In the genomic region with DNA sequence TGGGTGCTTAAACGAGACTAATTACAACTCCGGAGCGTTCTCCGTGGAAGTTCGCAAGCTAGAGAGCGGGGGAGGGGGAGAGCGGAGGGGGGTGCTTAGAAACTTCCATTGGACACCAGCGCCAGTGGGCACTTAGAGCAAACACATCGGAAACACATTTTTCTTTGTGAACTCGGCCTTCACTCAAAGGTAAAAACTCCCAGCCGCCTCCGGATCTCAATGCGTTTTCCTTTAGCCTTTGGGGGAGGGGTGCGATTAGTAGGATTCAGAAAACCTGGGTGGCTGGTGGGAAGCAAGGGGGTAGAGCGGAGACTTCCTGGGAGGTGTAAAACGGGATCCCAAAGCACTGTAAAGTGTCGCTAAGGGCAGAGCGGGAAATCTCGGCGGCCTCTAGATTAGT, we compare ENCODE assay signal across 8 mouse cellular contexts. TPM values are rescaled to one million over a fixed set of nuclear protein-coding genes. Genes with fewer than 3 reads are reported as not detected.
A peak's percentile ranks its signal among the peaks of the same experiment; 100 is the strongest.
DNase-seq lines count a peak whose midpoint lies in the region; ATAC-seq and TF ChIP-seq lines count a peak whose summit lies in the region.

No protein-coding gene starts in this region.

- intact Hi-C loops in left cerebral cortex, adult 2 months (cut with DNase I) = no loop called here

- H3K4me2 ChIP-seq in heart, embryonic 13.5 days = peak overlapping the region; percentile 99
- peak overlapping the region; percentile 95 for H3K4me2 ChIP-seq in neural tube, embryonic 13.5 days

- no peak for TF ChIP-seq CTCF in left cerebral cortex, adult 2 months (IDR thresholded peaks at IDR 0.05)

- WGBS in heart, embryonic 13.5 days = 1% methylated on average over 20 of the region's 20 CpGs
- WGBS in neural tube, embryonic 13.5 days = 0% methylated on average over 20 of the region's 20 CpGs

- H3K27ac ChIP-seq in heart, embryonic 13.5 days (replicated peaks) = peak overlapping the region; percentile 88; the same call in 1 of the 2 replicates
- H3K27ac ChIP-seq in neural tube, embryonic 13.5 days (replicated peaks) = no peak overlapping the region
- no peak overlapping the region for H3K27ac ChIP-seq in left cerebral cortex, adult 2 months

- DNase-seq in ES-CJ7 (ENCODE audit: low read depth, low spot score) = peak; percentile 80
- peak; percentile 46 for DNase-seq in adrenal gland, postnatal 10 days
- peak; percentile 61 to 70 for DNase-seq in kidney, postnatal 4 days
- no peak for DNase-seq in frontal cortex, adult 2 months (ENCODE audit: extremely low spot score in 1 of 2, low spot score in 1 of 2)
- DNase-seq in left cerebral cortex, adult 2 months (ENCODE audit: extremely low spot score in 1 of 2, low spot score in 2 of 2) = no peak

- H3K36me3 ChIP-seq in heart, embryonic 13.5 days = peaks cover 5% of the 10 kb centered on the region
- H3K36me3 ChIP-seq in neural tube, embryonic 13.5 days = no peaks in the 10 kb centered on the region

- H3K27me3 ChIP-seq in heart, embryonic 13.5 days (replicated peaks) = no peaks in the 10 kb centered on the region
- peaks cover 18% of the 10 kb centered on the region for H3K27me3 ChIP-seq in neural tube, embryonic 13.5 days

- peaks cover 18% of the 10 kb centered on the region for H3K4me1 ChIP-seq in heart, embryonic 13.5 days
- H3K4me1 ChIP-seq in neural tube, embryonic 13.5 days (replicated peaks) = peaks cover 46% of the 10 kb centered on the region

- no peaks in the 10 kb centered on the region for H3K9me3 ChIP-seq in heart, embryonic 13.5 days
- no peaks in the 10 kb centered on the region for H3K9me3 ChIP-seq in neural tube, embryonic 13.5 days

- peak overlapping the region; percentile 86 for H3K4me3 ChIP-seq in heart, embryonic 13.5 days
- H3K4me3 ChIP-seq in neural tube, embryonic 13.5 days = peak overlapping the region; percentile 70
- no peak overlapping the region for H3K4me3 ChIP-seq in left cerebral cortex, adult 2 months

- H3K9ac ChIP-seq in heart, embryonic 13.5 days = peak overlapping the region; percentile 95
- H3K9ac ChIP-seq in neural tube, embryonic 13.5 days = peak overlapping the region; percentile 82

- ATAC-seq in heart, embryonic 13.5 days (ENCODE audit: extremely low read depth, insufficient number of reproducible peaks, low FRiP score, low TSS enrichment) = no peak
- ATAC-seq in neural tube, embryonic 13.5 days (ENCODE audit: low read depth) = no peak
- no peak for ATAC-seq in frontal cortex, adult (ENCODE audit: low TSS enrichment)

RNA-seq across cellular contexts. Expression of a gene that starts 2.0 kb away (rescaled TPM):
- total RNA-seq in adrenal gland, postnatal 10 days (2021) = 1 to 10 TPM; 3.9 to 6.4 TPM
- polyA plus RNA-seq in heart, embryonic 13.5 days (2015; fragmentation: Nextera tagmentation; extraction: Ambion mirVana) = 11.3 and 12.4 TPM in 2 replicates
- 3.7 and 8.8 TPM in 2 replicates for polyA plus RNA-seq in neural tube, embryonic 13.5 days (2015; fragmentation: Nextera tagmentation; extraction: Ambion mirVana)
- polyA plus RNA-seq in frontal cortex, adult 2 months (2012; rRNA removed) = not detected in 2 replicates
- total RNA-seq in left cerebral cortex, adult 2 months (2021) = under 1 TPM; 0.25 to 0.26 TPM

Comparison
In these comparisons a context has a peak if more than half of its experiments do, and no peak if none do; other contexts are left out.
1. DNase-seq: peak in ES-CJ7 (single experiment), adrenal gland, postnatal 10 days (single experiment) and kidney, postnatal 4 days (2 of 2); none in frontal cortex, adult 2 months (0 of 2) and left cerebral cortex, adult 2 months (0 of 2).